Mouse (Mus musculus) cerebellum, adult 2 months (tissue): ENCODE data around the gene Adprm. TPM values are rescaled to one million over a fixed set of nuclear protein-coding genes. Genes with fewer than 3 reads are reported as not detected.
"Not testable (repeated sequence)": the region's sequence is repeated elsewhere in the genome, so short reads cannot be mapped to it uniquely, and the experiment has no call there.

Experiments
- DNase-seq, 2 experiments: peaks; one replicate each; pipeline ENCODE4 v3.0.0; 2021
- H3K27ac ChIP-seq: fragments of 200-500 bp; 2 replicates; pipeline ENCODE4 v1.5.1; 2012; ENCODE audit warnings: low read length, control low read depth, inconsistent platforms; ENCODE audit not compliant: insufficient read depth
- H3K27me3 ChIP-seq: fragments of 200-500 bp; 2 replicates; pipeline ENCODE4 v1.6.1; 2012; ENCODE audit warnings: inconsistent platforms, mild to moderate bottlenecking, low read length, moderate library complexity; ENCODE audit not compliant: control insufficient read depth, insufficient read depth
- H3K4me1 ChIP-seq: fragments of 200-500 bp; 2 replicates; pipeline ENCODE4 v1.6.1; 2011; ENCODE audit warnings: low read length; ENCODE audit not compliant: control insufficient read depth, insufficient read depth
- H3K4me3 ChIP-seq: fragments of 200-500 bp; replicated peaks from 2 replicates; pipeline ENCODE3; 2011; ENCODE audit warnings: mild to moderate bottlenecking, low read depth, low read length, control low read depth; ENCODE audit not compliant: insufficient read depth
- CTCF ChIP-seq: fragments of 200-500 bp; IDR thresholded peaks from 2 replicates; pipeline ENCODE4 v1.5.1; 2011; ENCODE audit warnings: low read depth, mild to moderate bottlenecking, control low read depth, low read length, moderate library complexity, borderline replicate concordance; ENCODE audit not compliant: insufficient read depth
- POLR2A ChIP-seq: fragments of 200-500 bp; IDR thresholded peaks from 2 replicates; pipeline ENCODE4 v1.6.1; 2011; ENCODE audit warnings: low read length, control low read depth, borderline replicate concordance; ENCODE audit not compliant: insufficient read depth
- WGBS: fragments of 180-500 bp; shearing (Covaris S2); methylation state at CpG from one replicate; pipeline ENCODE4 v1.1.7; 2018; 5-methylcytosine and 5-hydroxymethylcytosine counted together
- polyA plus RNA-seq: library from polyadenylated mRNA; depleted of rRNA; stranded (reverse); fragments of >200 nt; gene quantifications from 2 replicates; pipeline ENCODE4 v1.2.3, GENCODE M21; 2012

The Adprm gene
- polyA plus RNA-seq, 1 experiment = 28.9 TPM

- Histone ChIP-seq H3K27me3 (no peaks in the 10 kb centered on the region), H3K27ac (no peak overlapping the region), H3K4me3 (no peak overlapping the region), H3K4me1 (no peaks in the 10 kb centered on the region)
- TF ChIP-seq CTCF (no peak), POLR2A (no peak)
- DNase-seq = no peak
- WGBS = 78% methylated on average over 9 of the region's 9 CpGs
Measured at GRCm38 (mm10) chr11:67093201-67093600, 40.8 kb upstream of the Adprm start.

GRCm38 (mm10) chr11:67092354-67092753 is 40.0 kb upstream of the Adprm start:
- H3K27me3 ChIP-seq, H3K4me1 ChIP-seq, H3K27ac ChIP-seq, DNase-seq, H3K4me3 ChIP-seq: not testable (repeated sequence)
- WGBS = 84% methylated on average over 12 of the region's 12 CpGs

GRCm38 (mm10) chr11:67087225-67087624 is 34.8 kb upstream of the Adprm start:
- Histone ChIP-seq H3K4me1 (no peaks in the 10 kb centered on the region), H3K27me3 (no peaks in the 10 kb centered on the region; the same call in 1 of the 2 replicates)
- DNase-seq = no peak

GRCm38 (mm10) chr11:67086467-67087164 is 34.2 kb upstream of the Adprm start:
- no peak for DNase-seq
- Histone ChIP-seq H3K4me3 (no peak overlapping the region), H3K27ac (no peak overlapping the region), H3K4me1 (no peaks in the 10 kb centered on the region), H3K27me3 (no peaks in the 10 kb centered on the region; the same call in 1 of the 2 replicates)
- TF ChIP-seq CTCF (no peak), POLR2A (no peak)
- WGBS = 39% methylated on average over 9 of the region's 9 CpGs

More at GRCm38 (mm10) chr11:67087225-67087624, 34.8 kb upstream of the Adprm start:
- TF ChIP-seq POLR2A (no peak), CTCF (no peak)
- no peak overlapping the region for H3K27ac ChIP-seq
- no peak overlapping the region for H3K4me3 ChIP-seq
- 89% methylated on average over 12 of the region's 12 CpGs for WGBS

GRCm38 (mm10) chr11:67085489-67085888 is 33.1 kb upstream of the Adprm start:
- TF ChIP-seq POLR2A (no peak), CTCF (peak; percentile 66)
- Histone ChIP-seq H3K27me3 (no peaks in the 10 kb centered on the region; the same call in 1 of the 2 replicates), H3K4me3 (no peak overlapping the region), H3K27ac (no peak overlapping the region), H3K4me1 (no peaks in the 10 kb centered on the region)
- DNase-seq = peak; percentile 59
- WGBS = 2% methylated on average over 6 of the region's 6 CpGs

GRCm38 (mm10) chr11:67083712-67084340 is 31.4 kb upstream of the Adprm start:
- TF ChIP-seq POLR2A (no peak), CTCF (no peak)
- no peak overlapping the region for H3K27ac ChIP-seq
- no peaks in the 10 kb centered on the region for H3K4me1 ChIP-seq
- H3K4me3 ChIP-seq = no peak overlapping the region
- H3K27me3 ChIP-seq = no peaks in the 10 kb centered on the region; the same call in 1 of the 2 replicates
- WGBS = 42% methylated on average over 32 of the region's 32 CpGs
- no peak for DNase-seq

GRCm38 (mm10) chr11:67083239-67083638 is 30.8 kb upstream of the Adprm start:
- Histone ChIP-seq H3K27me3 (no peaks in the 10 kb centered on the region; the same call in 1 of the 2 replicates), H3K27ac (no peak overlapping the region), H3K4me1 (no peaks in the 10 kb centered on the region), H3K4me3 (no peak overlapping the region)
- 76% methylated on average over 6 of the region's 6 CpGs for WGBS
- no peak for DNase-seq
- TF ChIP-seq POLR2A (no peak), CTCF (no peak)

GRCm38 (mm10) chr11:67082793-67083192 is 30.4 kb upstream of the Adprm start:
- no peaks in the 10 kb centered on the region for H3K4me1 ChIP-seq
- no peak overlapping the region for H3K4me3 ChIP-seq
- DNase-seq = no peak
- WGBS = 90% methylated on average over 13 of the region's 13 CpGs
- H3K27me3 ChIP-seq = no peaks in the 10 kb centered on the region; the same call in 1 of the 2 replicates
- H3K27ac ChIP-seq = no peak overlapping the region
- TF ChIP-seq POLR2A (no peak), CTCF (no peak)
